Mouse (Mus musculus): ENCODE results near the gene Fam221b.

DNA sequence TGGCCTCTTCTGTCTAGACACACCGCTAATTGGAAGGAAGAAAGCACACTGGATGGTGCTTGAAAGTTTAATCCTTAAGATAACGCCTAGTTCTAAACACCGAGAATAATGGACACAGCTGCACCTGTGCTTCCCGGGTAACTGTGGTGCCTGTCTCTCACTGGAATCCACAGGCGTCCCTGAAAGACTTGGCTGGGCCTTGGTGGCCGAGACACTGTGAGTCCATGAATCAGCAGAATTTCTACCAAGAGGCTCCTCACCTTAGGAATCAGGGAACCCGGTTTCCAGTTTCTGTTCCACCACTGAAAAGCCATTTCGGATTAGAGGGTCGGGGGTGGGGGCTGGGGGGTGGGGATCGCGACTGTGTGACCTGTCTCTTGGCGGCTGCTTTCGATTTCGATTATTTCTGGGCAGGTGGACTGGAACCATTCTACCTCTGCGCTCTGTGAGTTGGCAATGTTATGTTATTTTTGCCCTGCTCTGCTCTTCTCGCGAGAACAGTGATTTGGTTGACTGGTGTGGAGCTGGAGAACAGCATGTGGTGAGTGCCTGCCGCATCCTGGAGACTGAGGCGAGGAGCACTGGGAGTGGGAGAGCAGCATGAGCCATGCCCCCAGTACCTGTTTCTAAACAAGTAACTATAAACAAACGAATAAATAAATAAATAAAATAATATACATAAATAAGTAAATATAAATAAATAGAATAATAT is 39.7 kb downstream of the Fam221b start:
- TF ChIP-seq CTCF (IDR thresholded peaks at IDR 0.05; ENCODE audit: low read depth, low read length) = no peak
- no peak for TF ChIP-seq POLR2A (IDR thresholded peaks at IDR 0.05; ENCODE audit: insufficient read depth, low read length)
- TF ChIP-seq EP300 (IDR thresholded peaks at IDR 0.05; ENCODE audit: insufficient read depth, low read depth, low read length) = no peak
